Mouse (Mus musculus): ENCODE results near the gene Cd300lf.
A peak's percentile ranks its signal among the peaks of the same experiment; 100 is the strongest.

Gene Cd300lf

DNA sequence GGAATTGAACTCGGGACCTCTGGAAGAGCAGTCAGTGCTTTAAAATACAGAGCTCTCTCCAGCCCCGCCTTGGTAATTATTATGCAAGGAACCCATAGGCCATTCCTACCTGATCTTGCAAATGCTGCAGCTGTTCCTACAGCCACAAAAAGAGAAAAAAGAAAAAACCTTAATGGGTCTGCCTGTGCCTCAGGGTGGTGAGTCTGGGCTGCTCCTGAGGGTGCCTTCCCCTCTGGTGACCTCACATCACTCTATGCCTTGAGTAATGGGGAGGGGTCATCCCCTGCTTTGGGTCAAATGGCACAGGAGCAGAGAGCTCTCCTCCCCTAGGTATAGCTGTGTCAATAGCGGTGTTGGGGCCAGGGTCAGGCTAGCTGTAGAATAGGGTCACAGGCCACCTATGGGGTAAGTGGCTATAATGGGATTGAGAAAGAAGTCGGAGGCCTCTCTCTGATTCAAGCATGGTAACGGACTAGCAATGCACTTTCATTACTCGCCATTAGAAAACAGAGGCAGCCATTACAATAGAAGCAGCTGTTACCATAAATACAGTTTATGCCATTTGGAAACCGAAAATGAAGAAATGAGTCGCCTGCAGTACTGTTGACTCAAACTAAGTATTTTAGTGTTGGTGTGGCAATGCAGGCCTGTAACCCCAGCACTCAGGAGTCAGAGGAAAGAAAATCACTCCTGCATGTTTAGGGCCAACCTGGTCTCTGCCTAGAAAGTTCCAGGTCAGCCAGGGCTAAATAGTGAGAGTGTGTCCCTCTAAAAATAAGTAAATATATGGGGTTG lies 28.8 kb downstream of the Cd300lf start:
- DNase-seq (ENCODE audit: low spot score), result no peak

DNA sequence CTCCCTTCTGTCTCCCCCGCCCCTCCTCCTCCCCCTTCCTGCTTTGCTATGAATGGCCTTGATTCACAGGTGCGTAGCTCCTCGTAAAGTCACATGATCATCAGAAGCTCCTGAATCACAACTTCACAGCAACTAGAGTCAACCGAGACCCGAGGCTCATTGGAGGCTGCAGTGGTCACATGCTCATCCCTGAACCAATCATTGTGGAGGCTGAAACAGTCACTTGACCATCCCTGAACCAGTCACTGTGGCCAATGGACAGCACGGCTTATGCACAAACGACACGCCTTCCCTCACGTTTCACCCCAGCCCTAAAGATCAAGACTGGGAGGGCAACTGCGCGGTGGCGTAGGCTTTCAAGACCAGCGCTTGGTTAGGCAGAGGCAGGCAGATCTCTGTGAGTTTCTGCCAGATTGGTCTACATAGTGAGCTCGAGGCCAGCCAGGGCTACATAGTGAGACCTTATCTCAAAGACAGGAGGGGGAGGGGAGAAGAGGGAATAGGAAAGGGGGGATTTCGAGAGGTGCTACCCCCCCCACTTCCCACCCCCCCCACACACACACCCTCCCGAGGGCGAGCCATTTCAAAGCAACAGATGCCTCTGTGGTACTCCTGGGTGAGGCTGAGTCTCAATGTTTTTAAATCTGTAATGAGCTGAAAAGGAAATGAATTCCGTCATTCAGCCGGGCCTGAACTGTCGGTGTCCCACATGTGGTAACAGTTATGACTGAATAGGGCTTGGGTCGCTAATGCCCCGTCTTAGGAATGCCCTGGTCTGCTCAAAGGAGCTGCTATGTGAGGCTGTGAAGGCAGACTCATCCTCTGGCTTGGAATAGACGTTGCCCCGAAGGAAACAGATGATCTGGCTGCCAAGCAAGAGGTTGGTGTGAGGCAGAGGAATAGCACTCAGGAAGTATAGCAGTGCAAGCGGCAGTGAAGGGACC lies 30.1 kb downstream of the Cd300lf start:
- no peak for DNase-seq (ENCODE audit: low spot score)

DNA sequence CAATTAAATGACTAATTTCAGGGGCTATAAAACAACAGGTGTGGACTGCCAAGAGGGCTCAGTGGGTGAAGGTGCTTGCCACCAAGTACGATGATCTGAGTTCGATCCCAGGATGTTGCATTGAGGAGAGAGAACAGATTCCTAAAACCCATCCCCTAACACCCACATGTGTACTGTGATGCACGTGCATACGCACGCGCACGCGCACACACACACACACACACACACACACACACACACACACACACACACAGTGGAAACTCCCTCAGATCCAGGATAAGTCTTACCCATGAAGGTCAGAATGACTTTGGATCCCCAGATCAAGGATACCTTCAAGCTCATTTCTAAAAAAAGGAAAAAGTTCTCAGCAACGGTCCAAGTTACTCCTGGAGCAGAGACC lies 31.7 kb downstream of the Cd300lf start:
- DNase-seq (ENCODE audit: low spot score), result no peak

DNA sequence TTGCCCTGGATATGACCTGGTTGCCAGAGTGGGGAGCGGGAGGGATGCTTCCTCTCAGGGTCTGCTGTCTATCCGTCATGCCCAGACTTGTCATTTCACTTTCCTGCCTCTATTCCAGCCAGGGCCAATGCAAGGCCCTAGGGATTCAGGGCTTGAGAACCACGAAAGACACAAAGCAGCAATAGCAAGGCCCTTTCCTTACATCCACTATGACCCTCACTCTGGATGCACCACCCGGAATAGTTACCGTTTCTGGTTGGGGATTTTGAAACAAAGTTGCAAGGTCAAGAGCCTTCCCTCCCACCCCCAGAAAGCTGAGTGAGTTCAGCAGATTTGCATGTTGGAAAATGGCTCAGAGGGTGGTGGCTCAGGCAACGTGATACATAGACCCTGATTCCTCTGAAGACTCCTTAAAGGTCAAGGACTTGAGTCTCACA lies 32.2 kb downstream of the Cd300lf start:
- no peak for DNase-seq (ENCODE audit: low spot score)

DNA sequence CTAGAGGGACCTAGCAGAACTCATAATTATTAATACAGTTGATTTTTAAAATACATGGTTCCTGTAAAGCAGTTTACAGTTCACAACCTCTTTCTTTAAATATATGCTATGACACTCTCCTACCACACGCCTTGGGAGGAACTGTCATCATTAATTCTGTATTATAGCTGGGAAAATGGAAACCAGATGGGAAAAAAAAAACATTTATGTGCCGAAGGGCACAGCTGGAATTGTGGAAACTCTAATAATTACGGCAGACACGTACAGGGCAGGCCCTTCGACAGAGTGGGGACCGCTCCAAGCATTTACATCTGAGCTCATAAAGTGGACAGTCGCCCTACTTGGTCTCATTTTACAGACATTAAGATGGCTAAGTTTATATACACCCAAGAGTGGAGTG lies 33.1 kb downstream of the Cd300lf start:
- no peak for DNase-seq (ENCODE audit: low spot score)

DNA sequence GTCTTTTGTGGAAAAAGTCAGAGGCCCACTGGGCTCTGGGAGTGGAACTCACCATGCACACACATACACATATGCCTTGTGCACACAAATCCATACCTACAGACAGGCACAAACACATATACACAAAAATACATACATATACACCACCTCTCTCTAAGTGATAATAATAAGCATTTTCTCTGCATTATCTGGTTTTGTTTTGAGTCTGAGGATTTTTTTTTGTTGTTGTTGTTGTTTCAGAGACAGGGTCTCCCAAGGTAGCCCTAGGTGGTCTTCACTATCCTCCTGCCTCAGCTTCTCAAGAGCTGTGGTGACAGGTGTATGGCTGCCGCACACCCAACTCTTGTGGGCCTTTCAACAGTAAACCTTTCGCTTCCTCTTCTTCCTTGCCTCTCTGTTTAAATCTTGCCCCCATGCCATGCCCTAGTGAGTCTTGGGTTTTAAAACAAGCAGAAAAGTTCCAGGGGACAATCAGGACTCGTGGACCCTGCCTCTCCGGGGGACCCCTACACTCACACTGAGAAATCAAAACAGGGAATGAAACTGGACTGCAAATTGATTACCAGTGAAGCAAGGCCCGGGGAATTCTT lies 33.7 kb downstream of the Cd300lf start:
- no peak for DNase-seq (ENCODE audit: low spot score)

- no peak for DNase-seq (ENCODE audit: low spot score)
Observed at GRCm38 (mm10) chr11:115099241-115099840, 34.5 kb downstream of the Cd300lf start.

DNA sequence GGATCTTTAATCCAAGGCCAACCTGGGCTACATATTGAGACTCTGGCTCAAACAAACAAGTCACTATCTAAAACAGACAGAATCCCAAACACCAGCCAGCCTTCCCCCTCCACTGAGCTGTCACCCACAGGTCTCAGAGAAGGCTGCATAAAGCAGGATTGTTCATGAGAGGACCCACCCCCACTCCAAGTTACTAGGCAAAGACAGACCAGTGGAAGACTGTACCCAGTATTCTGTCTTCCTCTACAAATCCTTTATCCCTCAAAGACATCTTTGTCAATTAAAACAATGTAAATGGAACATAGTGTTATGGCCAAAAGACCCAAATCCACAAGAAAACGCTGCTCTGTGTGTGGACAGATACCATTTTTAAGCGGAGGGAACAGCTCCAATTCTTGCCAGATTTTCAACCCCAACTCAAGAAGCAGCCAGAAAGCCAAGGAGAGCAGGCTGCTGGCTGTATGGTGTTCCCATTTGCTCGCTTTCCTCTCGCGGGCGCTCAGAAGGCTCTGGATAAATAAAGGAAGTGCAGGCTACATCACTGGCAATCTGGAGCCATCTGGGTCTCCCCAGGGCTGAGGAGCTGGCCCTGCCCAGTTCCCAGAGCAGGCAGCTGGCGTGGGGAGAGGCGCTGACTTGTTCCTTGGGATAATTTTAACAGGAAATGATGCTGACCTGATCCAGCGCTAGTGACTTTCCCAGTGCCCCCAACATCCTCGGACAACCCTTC lies 35.4 kb downstream of the Cd300lf start:
- DNase-seq (ENCODE audit: low spot score), result no peak

GRCm38 (mm10) chr11:115092140-115092539 lies 41.7 kb downstream of the Cd300lf start:
- no peak for DNase-seq (ENCODE audit: low spot score)

GRCm38 (mm10) chr11:115091362-115091901 lies 42.4 kb downstream of the Cd300lf start, which contains the start of gene Rab37:
Gene Rab37 (plus strand): TSS chr11:115091431.
- peak; percentile 52 for DNase-seq (ENCODE audit: low spot score)

DNA sequence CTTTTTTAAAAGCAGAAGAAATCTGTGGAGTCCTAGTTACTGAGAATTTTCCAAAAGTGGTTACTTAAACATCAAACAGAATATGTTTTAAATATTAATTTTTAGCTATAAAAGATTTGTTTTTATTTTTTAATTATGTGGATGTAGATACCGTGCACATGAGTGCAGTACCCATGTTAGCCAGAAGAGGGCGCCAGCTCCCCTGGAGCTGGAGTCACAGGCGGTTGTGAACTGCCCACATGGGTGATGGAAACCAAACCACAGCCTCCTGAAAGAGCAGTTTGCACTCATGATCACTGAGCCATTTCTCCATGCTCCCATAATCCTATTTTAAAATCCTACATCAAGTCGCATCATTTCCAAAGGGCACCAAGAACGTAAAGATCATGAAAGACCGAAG lies 43.9 kb downstream of the Cd300lf start:
- DNase-seq (ENCODE audit: low spot score), result no peak

DNA sequence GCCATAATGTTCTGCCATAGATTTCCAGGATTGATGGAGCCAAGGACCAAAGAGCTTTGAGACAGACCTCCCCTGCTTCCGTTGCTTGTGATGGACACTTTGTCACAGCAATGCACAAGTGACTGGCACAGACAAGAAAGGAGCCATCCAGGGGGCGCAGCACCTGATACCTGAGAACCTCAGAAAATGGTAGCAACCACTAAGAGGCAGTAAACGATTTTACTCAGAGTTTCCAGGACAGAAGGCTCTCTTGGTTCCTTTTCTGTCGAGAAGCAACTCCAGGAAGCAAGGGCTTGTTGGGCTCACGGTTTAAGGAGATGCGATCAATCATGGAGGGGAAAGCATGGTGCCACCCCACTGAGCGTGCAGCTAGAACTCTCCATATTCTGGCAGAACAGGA lies 47.6 kb downstream of the Cd300lf start:
- DNase-seq (ENCODE audit: low spot score), result no peak

GRCm38 (mm10) chr11:115085064-115085463 lies 48.7 kb downstream of the Cd300lf start:
- DNase-seq (ENCODE audit: low spot score), result no peak

- no peak for DNase-seq (ENCODE audit: low spot score)
Observed at GRCm38 (mm10) chr11:115084595-115084994, 49.2 kb downstream of the Cd300lf start.

DNA sequence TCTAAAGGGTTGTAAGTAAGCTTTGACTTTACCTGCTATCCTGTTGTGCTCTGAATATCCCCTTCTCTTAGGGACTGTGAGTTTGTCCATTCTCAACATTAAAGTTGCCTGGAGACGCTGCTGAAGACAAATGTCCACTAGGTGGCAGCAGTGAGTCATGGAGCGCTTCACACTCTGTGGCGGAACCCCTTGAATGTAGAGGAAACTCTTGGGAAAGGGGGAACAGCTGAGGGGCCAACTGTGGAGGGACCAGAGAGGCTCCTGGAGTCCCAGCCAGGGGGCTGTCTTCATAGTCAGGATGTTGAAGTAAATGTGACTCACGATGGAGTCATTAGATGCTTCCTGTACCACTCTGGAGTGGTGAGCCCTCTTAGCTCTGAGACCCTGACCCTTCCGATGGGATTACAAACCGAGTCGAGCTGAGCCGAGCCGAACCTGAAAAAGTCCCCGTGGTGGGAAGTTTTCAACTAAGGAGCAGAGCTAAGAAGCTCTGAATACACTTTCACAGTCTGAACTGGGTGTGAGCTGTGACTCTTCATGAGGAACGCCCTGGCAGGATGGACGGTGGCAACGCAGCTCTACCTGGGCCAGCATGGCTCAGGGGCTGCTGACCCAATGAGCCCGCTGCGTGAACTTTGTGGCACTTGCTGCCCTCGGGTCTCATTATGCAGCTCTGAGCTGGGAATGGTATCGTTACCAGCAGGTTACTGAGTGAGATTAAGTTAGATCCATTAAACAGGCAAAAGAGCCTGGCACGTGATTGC lies 50.2 kb downstream of the Cd300lf start:
- peak; percentile 86 for DNase-seq (ENCODE audit: low spot score)

- DNase-seq (ENCODE audit: low spot score), result no peak
Observed at GRCm38 (mm10) chr11:115082196-115082595, 51.6 kb downstream of the Cd300lf start.

- DNase-seq (ENCODE audit: low spot score), result no peak
Observed at GRCm38 (mm10) chr11:115081373-115081772, 52.4 kb downstream of the Cd300lf start.

- peak; percentile 52 for DNase-seq (ENCODE audit: low spot score)
Observed at GRCm38 (mm10) chr11:115080886-115081285, 52.9 kb downstream of the Cd300lf start.

DNA sequence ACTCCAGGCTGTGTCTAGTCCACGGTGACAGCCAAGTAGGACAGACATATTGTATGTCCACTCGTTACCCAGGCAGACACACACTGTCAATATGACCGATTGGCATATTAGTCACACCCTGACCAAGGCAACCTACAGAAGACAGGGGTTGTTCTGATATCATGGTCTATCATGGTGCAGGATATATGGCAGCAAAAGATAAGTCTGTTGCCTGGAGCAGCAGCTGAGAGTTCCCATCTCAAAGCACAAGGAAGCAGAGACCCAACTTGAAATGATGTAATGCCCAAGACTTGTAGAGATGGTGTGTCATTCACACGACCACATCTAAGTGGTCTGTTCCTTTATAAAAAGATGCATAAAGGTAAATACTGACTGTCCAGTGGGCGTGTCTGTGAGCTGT lies 55.1 kb downstream of the Cd300lf start:
- no peak for DNase-seq (ENCODE audit: low spot score)

GRCm38 (mm10) chr11:115077436-115077835 lies 56.4 kb downstream of the Cd300lf start:
- no peak for DNase-seq (ENCODE audit: low spot score)
